Mouse (Mus musculus): ENCODE results near the gene Ciao2a. TPM values are rescaled to one million over a fixed set of nuclear protein-coding genes. Genes with fewer than 3 reads are reported as not detected.

Ciao2a gene
- 10.3 and 12.2 TPM in 2 replicates for polyA plus RNA-seq (2012; rRNA removed)

DNA sequence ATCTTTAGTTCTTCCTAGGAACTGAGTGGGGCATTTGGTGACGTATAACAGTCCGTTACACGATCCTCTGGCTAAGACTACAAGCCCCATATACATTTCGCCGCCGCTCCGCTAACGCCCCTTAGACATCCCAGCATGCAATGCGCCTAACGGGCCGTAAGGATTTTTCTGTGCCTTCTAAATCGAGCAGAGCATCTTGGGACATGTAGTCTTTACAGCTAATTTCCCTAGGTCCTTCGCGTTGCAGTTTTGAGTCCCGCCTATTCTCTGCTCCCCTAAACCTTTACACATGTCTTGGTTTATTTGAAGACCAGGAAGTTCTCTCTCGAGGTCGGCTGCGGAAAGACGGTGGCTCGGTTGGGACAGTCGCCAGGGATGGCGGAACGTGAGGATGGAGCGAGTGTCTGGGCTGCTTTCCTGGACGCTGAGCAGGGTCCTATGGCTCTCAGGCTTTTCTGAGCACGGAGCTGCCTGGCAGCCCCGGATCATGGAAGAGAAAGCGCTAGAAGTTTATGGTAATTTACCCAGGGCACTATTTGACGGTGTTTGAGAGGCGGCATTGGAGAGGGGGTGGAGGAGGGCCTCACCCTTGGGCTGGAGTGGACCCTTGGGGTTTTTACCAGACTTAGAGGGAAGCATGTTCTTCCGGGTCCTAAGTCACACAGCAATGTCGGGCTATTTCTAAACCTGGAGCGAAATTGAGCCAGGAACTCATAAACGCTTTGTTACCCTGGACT lies at the start of gene Ciao2a, which contains the start of gene Snx1:
Gene Ciao2a, plus strand, starts transcription at position 156 of the 737 bp plus-strand sequence.
Gene Snx1, minus strand, starts transcription at position 132 of the 737 bp plus-strand sequence.

DNA sequence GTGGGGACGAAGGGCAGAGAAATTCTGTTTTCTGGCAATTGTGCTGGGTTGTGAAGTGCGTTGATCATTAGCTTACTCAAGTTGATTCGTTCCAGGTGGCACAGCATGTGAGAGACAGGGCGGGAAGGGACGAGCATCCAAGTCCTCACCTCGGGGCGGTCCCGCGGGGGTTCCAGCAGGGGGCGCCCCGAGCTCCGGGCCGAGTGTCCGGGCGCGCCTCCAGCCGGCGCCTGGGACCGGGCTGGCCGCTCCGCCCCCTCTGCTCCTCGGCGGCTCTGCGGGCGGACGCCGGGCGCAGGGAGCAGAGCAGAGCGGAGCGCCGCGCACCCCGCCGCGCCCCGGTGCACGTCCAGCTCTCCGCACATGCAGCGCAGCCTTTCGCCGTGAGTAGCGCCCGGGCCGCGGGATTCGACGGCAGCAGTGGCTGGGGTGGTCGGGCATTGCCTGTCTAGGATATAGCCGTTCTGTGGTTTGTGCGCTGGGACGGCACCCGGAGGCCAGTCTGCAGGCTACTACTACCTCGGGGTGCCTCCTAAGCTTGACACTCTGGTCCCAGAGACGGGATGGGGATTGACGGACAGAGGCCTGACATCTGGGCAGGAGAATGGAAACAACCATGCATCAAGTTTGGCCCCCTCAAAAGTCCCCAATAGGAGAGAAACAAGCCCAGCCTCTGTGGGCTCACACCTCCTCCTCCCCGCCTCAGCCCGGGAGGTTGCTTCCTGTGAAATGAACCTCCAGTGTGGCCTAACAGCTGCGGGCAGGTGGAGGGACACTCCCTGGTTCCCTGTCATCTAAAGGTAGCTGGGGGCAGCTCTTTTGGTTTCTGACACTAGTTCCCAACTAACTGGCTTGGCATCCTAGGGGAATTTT lies 31.8 kb downstream of the Ciao2a start, which contains the start of gene Dapk2:
Gene Dapk2, plus strand, starts transcription at position 266 of the 873 bp plus-strand sequence.

Other genes with a start within 250 kb of the Ciao2a start
- 1.5 and 1.9 TPM in 2 replicates for gene Pclaf, start 236.4 kb upstream of the Ciao2a start, polyA plus RNA-seq (2012; rRNA removed)
- 3.5 and 4.5 TPM in 2 replicates for gene Trip4, start 217.8 kb upstream of the Ciao2a start, polyA plus RNA-seq (2012; rRNA removed)
- gene Csnk1g1, start 217.7 kb upstream of the Ciao2a start, polyA plus RNA-seq (2012; rRNA removed): 3.9 TPM in 2 replicates
- gene Ppib, start 66.4 kb upstream of the Ciao2a start, polyA plus RNA-seq (2012; rRNA removed): 180 and 204 TPM in 2 replicates
- gene Snx22, start 56.9 kb upstream of the Ciao2a start, polyA plus RNA-seq (2012; rRNA removed): 1.4 TPM in 2 replicates
- gene Snx1, start within 50 bp of the Ciao2a start, polyA plus RNA-seq (2012; rRNA removed): 56.8 and 61.2 TPM in 2 replicates
- 16.4 and 20.5 TPM in 2 replicates for gene Dapk2, start 31.6 kb downstream of the Ciao2a start, polyA plus RNA-seq (2012; rRNA removed)
- 8.7 and 9.3 TPM in 2 replicates for gene Herc1, start 223.8 kb downstream of the Ciao2a start, polyA plus RNA-seq (2012; rRNA removed)

All from colon, adult 2 months (tissue).